ENCODE assay signal across 7 mouse cellular contexts in the genomic region with DNA sequence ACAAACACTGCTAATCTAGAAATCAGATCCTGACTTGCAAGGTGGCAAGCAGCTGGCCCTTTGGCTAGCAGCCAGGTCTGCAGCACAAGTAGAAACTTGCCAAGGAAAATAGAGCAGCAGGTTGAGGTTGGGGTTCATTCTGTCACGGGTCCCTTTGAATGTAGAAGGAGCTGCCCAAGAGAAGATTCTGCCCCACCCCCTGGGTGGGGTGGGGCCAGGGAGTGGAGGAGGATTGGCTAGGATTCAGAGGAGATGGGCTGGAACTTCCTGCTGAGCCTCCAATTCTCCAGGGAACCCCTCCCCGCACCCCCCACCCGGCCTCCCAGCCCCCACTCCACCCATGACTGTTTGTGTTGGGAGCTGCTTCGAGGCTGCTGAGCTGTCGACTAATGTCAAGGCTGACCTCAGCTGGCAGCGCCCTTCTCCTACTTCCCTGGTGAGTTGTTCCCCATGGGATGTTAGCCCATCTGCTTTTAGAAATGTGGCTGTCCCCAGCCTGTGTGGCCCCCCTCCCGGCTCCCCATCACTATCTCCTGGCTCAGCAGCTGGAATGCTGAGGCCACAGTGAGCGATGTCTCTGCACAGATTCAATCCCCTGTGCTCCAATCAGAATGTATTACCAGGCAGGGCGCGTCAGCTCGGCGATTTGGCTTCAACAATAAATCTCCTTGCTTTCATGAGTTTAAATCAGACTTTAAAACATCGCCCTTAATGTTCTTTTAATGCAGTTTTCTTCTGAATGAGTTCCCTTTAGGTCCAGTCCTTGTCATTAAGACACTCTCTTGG.
DNase-seq lines count a peak whose midpoint lies in the region; ATAC-seq and TF ChIP-seq lines count a peak whose summit lies in the region.

No protein-coding gene starts in this region.

- H3K27ac ChIP-seq in intestine, postnatal 0 days (ENCODE audit: low read depth, low read length): no peak overlapping the region

- H3K9me3 ChIP-seq in intestine, postnatal 0 days (ENCODE audit: control insufficient read depth): no peaks in the 10 kb centered on the region

- no peaks in the 10 kb centered on the region for H3K27me3 ChIP-seq in intestine, postnatal 0 days (replicated peaks; ENCODE audit: control insufficient read depth, insufficient read depth, low read length)

- H3K4me3 ChIP-seq in intestine, postnatal 0 days (ENCODE audit: low read depth, low read length): peak overlapping the region; percentile 9; the same call in 1 of the 2 replicates
- H3K4me3 ChIP-seq in lung, adult 2 months (replicated peaks; ENCODE audit: extremely low read depth, low read depth, low read length): peak overlapping the region; percentile 68

- TF ChIP-seq POLR2A in lung, adult 2 months (IDR thresholded peaks at IDR 0.05; ENCODE audit: borderline replicate concordance, extremely low read depth, low read depth, low read length): peak; percentile 51; the same call in 1 of the 2 replicates

- peak; percentile 80 to 94 for DNase-seq in adrenal gland, adult (ENCODE audit: inconsistent age in 2 of 2, low spot score in 1 of 2)
- peak; percentile 81 for DNase-seq in cerebellum, adult 9-11 months
- peak; percentile 96 for DNase-seq in heart, adult 11 months
- DNase-seq in lung, adult 2 months: peak; percentile 47
- peak; percentile 71 for DNase-seq in retina, postnatal 1 day
- no peak for DNase-seq in c-Kit-positive CD71-positive TER-119-positive erythroid progenitor cells, embryonic 14.5 days (ENCODE audit: low spot score)

- 2% methylated on average over 13 of the region's 13 CpGs for WGBS in intestine, postnatal 0 days
- 2% methylated on average over 13 of the region's 13 CpGs for WGBS in lung, adult 2 months

- ATAC-seq in intestine, postnatal 0 days: peak; percentile 28; the same call in 1 of the 2 replicates

- H3K4me1 ChIP-seq in intestine, postnatal 0 days (replicated peaks; ENCODE audit: control insufficient read depth, insufficient read depth, low read length): 0 out of 2 replicates have a peak, but pooled peaks cover 4% of the 10 kb centered on the region
- no peaks in the 10 kb centered on the region for H3K4me1 ChIP-seq in lung, adult 2 months (ENCODE audit: control insufficient read depth, insufficient read depth, low read length)

- TF ChIP-seq CTCF in intestine, postnatal 0 days (IDR thresholded peaks at IDR 0.05; ENCODE audit: low read depth): no peak
- no peak for TF ChIP-seq CTCF in lung, adult 2 months (IDR thresholded peaks at IDR 0.05; ENCODE audit: insufficient read depth, low read length)

- no peaks in the 10 kb centered on the region for H3K36me3 ChIP-seq in intestine, postnatal 0 days (ENCODE audit: control insufficient read depth, insufficient read depth)

- H3K4me2 ChIP-seq in intestine, postnatal 0 days (replicated peaks; ENCODE audit: low read depth): peak overlapping the region; percentile 56

- no peak overlapping the region for H3K9ac ChIP-seq in intestine, postnatal 0 days (ENCODE audit: low read depth, low read length)
